Mouse (Mus musculus) embryonic facial prominence, embryonic 13.5 days (tissue): ENCODE results near the gene Mpi. TPM values are rescaled to one million over a fixed set of nuclear protein-coding genes. Genes with fewer than 3 reads are reported as not detected.

Experiments
- ATAC-seq: fragments of 200-750 bp; cut with Nextera tagmentation; 2 replicates; pipeline ENCODE4 v1.8.0; 2017; ENCODE audit warnings: low read depth; ENCODE audit not compliant: insufficient number of reproducible peaks, insufficient read depth, low FRiP score, low TSS enrichment
- H3K27ac ChIP-seq: fragments of 300-500 bp; sonication (generic); 2 replicates; pipeline ENCODE4 v1.5.1; 2015; ENCODE audit warnings: moderate library complexity, mild to moderate bottlenecking, inconsistent platforms
- H3K27me3 ChIP-seq: fragments of 300-500 bp; sonication (generic); 2 replicates; pipeline ENCODE4 v1.6.1; 2015; ENCODE audit warnings: mild to moderate bottlenecking, inconsistent platforms
- H3K36me3 ChIP-seq: fragments of 300-500 bp; sonication (generic); 2 replicates; pipeline ENCODE4 v1.6.1; 2015; ENCODE audit warnings: mild to moderate bottlenecking, inconsistent platforms
- H3K4me1 ChIP-seq: fragments of 300-500 bp; sonication (generic); 2 replicates; pipeline ENCODE4 v1.6.1; 2015; ENCODE audit warnings: inconsistent platforms
- H3K4me2 ChIP-seq: fragments of 300-500 bp; sonication (generic); 2 replicates; pipeline ENCODE4 v1.6.1; 2015; ENCODE audit warnings: moderate library complexity, mild to moderate bottlenecking, inconsistent platforms
- H3K4me3 ChIP-seq: fragments of 300-500 bp; sonication (generic); 2 replicates; pipeline ENCODE4 v1.5.1; 2015; ENCODE audit warnings: mild to moderate bottlenecking, inconsistent platforms
- H3K9ac ChIP-seq: fragments of 300-500 bp; sonication (generic); 2 replicates; pipeline ENCODE4 v1.6.1; 2015; ENCODE audit warnings: mild to moderate bottlenecking, inconsistent platforms
- H3K9me3 ChIP-seq: fragments of 300-500 bp; sonication (generic); 2 replicates; pipeline ENCODE4 v1.6.1; 2016; ENCODE audit warnings: inconsistent platforms
- WGBS: fragments of 180-500 bp; shearing (Covaris S2); methylation state at CpG from one replicate; pipeline ENCODE4 v1.1.7; 2015; ENCODE audit warnings: mixed read lengths; 5-methylcytosine and 5-hydroxymethylcytosine counted together
- polyA plus RNA-seq: library from polyadenylated mRNA; unstranded; fragments of >200 nt; fragmentation: Nextera tagmentation; extraction: Ambion mirVana; gene quantifications from 2 replicates; pipeline ENCODE4 v1.2.1, GENCODE M21; 2015

The Mpi gene
- polyA plus RNA-seq, 1 experiment from 2014 or later = 48.8 TPM

DNA sequence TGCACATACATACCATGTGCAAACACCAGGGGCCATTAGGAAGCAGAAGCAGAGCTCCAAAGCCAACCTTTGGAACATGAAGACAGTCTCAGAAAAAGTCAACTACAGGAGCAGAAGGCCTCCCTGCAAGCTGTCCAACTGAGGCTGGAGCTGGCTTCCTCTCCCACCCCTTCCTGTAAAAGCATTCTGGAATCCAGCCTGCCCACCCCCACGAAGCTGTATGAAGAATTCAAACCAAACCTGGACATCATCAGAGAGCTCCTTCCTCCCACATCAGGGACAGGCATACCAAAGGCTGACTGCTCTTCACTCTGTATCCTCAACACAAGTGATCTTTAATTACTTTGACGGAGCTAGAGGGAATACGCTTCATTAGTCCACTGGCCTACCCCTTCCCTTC, 8.6 kb downstream of the Mpi start:
- no peaks in the 10 kb centered on the region for H3K27me3 ChIP-seq
- peaks cover 96% of the 10 kb centered on the region for H3K36me3 ChIP-seq
- no peak overlapping the region for H3K4me2 ChIP-seq
- H3K9ac ChIP-seq = no peak overlapping the region
- no peak for ATAC-seq
- no peak overlapping the region for H3K4me3 ChIP-seq
- peaks cover 2% of the 10 kb centered on the region; the same call in 1 of the 2 replicates for H3K4me1 ChIP-seq
- H3K27ac ChIP-seq = no peak overlapping the region
- H3K9me3 ChIP-seq = no peaks in the 10 kb centered on the region
- 80% methylated on average over 3 of the region's 3 CpGs for WGBS

DNA sequence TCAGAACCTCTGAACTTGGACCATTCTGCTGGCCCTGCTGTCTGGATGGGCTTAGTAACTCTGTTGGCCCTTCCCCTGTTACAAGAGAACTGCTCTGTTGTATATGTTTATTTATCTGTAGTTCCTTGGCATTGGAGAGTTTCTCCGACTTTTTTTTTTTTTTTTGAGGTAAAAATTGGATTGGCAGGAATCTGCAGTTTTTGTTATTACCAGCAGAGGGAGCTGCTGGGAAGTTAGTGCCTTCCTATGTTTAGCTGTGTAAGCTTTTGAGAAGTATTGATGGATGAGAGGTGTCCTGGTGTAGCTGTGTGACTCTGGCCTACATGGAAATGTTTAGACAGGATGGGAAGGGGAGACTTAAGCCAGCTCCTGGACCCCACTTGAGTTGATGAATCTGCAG, 11.3 kb downstream of the Mpi start:
- Histone ChIP-seq H3K9me3 (no peaks in the 10 kb centered on the region), H3K27ac (0 out of 2 replicates have a peak overlapping the region, but pooled peaks have one; percentile 16), H3K36me3 (peaks cover 70% of the 10 kb centered on the region), H3K4me1 (peaks cover 17% of the 10 kb centered on the region), H3K27me3 (no peaks in the 10 kb centered on the region), H3K4me3 (no peak overlapping the region), H3K9ac (no peak overlapping the region), H3K4me2 (no peak overlapping the region)
- ATAC-seq = no peak
- WGBS = 3% methylated on average over 1 of the region's 1 CpGs

DNA sequence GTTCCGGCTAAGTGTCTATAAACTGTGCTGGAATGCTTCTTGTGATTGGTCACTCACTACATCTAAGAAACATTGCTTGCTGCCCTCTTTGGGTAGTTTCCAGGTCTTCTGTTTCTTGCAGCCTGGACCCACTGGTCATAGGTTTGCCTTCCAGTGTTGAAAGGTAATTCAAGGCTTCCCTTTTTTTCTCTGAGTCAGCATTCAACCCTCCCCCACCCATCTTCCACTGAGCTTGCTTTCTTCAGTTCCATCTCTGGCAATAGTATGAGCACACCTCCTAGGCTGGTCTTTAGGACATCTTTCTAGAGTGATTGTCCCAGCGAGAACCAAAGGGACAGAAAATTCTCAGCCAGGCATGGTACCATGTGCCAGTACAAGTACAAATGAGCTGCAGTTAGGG, 13.0 kb downstream of the Mpi start:
- ATAC-seq = no peak
- no peak overlapping the region for H3K4me3 ChIP-seq
- H3K27me3 ChIP-seq = no peaks in the 10 kb centered on the region
- H3K36me3 ChIP-seq = peaks cover 52% of the 10 kb centered on the region
- no peak overlapping the region for H3K4me2 ChIP-seq
- peaks cover 17% of the 10 kb centered on the region for H3K4me1 ChIP-seq
- 88% methylated on average over 2 of the region's 2 CpGs for WGBS
- no peaks in the 10 kb centered on the region for H3K9me3 ChIP-seq
- no peak overlapping the region for H3K27ac ChIP-seq
- H3K9ac ChIP-seq = no peak overlapping the region

- ATAC-seq = peak; percentile 65; the same call in 1 of the 2 replicates
- Histone ChIP-seq H3K4me1 (peaks cover 17% of the 10 kb centered on the region), H3K9me3 (no peaks in the 10 kb centered on the region), H3K36me3 (peaks cover 50% of the 10 kb centered on the region), H3K4me2 (peak overlapping the region; percentile 79), H3K4me3 (peak overlapping the region; percentile 89), H3K27me3 (no peaks in the 10 kb centered on the region), H3K9ac (peak overlapping the region; percentile 92), H3K27ac (peak overlapping the region; percentile 83)
- WGBS = 0% methylated on average over 24 of the region's 24 CpGs
Observed at GRCm38 (mm10) chr9:57537728-57538181, 14.8 kb downstream of the Mpi start.

DNA sequence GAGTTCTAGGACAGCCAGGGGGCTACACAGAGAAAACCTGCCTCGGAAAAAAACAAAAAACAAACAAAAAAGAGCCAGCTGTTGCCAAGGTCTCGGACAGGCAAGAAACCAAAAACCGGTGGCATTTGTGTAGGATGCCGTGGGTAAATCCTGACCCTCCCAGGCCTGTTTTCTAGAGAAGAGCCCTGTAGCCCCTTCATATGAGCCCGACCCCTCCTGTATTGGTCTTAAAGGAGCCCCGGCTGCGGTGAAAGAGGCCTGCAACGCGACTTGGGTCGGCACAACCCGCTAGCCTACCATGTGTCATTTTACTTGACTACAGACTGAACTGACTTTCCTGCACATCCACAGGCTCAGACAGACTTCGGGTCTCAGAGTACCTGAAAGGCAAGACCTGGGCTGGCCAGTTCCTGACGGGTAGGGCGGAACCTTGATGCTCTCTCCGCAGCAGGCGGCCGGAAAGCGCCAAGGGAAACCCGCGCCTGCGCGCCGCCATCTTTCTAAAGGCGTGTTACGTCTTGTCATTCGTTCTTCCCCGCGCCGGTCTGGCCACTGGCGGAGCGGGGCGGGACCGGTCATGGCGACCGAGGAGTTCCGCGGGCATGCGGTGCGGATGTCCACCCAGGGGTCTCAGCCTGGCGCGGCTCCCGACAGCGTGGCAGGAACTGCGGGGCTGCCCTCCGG, 15.4 kb downstream of the Mpi start, which contains the start of gene Fam219b:
Fam219b (plus strand) TSS at position 485 of the 684 bp plus-strand sequence.
- Histone ChIP-seq H3K36me3 (peaks cover 50% of the 10 kb centered on the region), H3K4me3 (peak within 1 kb of the TSS; percentile 89), H3K9ac (peak within 1 kb of the TSS; percentile 92), H3K4me1 (peaks cover 17% of the 10 kb centered on the region), H3K27ac (peak within 1 kb of the TSS; percentile 83), H3K27me3 (no peaks in the 10 kb centered on the region), H3K4me2 (peak within 1 kb of the TSS; percentile 79), H3K9me3 (no peaks in the 10 kb centered on the region)
- WGBS = 2% methylated on average over 45 of the region's 45 CpGs
- ATAC-seq = peak; percentile 78

DNA sequence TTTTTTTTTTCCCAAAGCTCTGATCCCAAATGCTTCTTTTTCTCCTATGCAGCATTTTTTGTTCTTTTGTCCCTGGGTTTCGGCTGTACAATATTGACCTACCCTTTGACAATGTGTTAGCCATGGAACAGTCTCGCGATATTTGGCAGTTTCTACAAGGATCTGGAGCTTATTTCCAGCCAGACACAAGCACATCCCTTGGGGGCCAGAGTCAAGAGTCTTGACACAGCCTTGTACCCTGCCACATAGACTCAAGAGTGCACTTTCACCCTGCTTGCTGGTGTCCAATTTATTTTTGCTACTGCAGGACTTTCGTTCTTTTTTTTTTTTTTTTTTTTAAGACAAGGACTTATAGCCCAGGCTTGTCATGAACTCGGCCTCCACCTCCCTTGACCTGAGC, 16.2 kb downstream of the Mpi start:
- no peaks in the 10 kb centered on the region for H3K27me3 ChIP-seq
- H3K27ac ChIP-seq = no peak overlapping the region
- 89% methylated on average over 5 of the region's 5 CpGs for WGBS
- peaks cover 17% of the 10 kb centered on the region for H3K4me1 ChIP-seq
- no peak overlapping the region for H3K9ac ChIP-seq
- peak overlapping the region; percentile 79 for H3K4me2 ChIP-seq
- H3K9me3 ChIP-seq = no peaks in the 10 kb centered on the region
- H3K4me3 ChIP-seq = no peak overlapping the region
- ATAC-seq = no peak
- peaks cover 51% of the 10 kb centered on the region for H3K36me3 ChIP-seq

DNA sequence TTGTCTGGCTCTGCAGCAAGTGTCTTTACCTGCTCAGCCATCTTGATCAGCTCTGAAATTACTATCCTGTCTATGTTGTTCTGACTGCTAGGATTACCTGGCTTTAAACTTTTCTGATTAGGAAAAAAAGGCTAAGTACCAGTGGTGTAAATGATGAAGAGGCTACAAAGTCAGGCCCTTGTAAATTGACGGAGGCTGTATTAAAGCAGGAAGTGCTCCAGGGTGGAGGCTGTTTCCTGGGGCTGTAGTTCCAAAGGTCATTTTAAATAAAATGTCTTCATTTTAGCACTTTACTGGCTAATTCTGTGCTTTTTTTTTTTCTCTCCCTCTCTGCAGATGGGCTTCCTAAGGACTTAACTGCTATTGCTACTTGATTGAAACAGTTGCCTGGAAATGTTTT, 20.6 kb downstream of the Mpi start:
- H3K9me3 ChIP-seq = no peaks in the 10 kb centered on the region
- no peak overlapping the region for H3K4me3 ChIP-seq
- no peaks in the 10 kb centered on the region for H3K27me3 ChIP-seq
- ATAC-seq = no peak
- no peak overlapping the region for H3K9ac ChIP-seq
- peaks cover 3% of the 10 kb centered on the region; the same call in 1 of the 2 replicates for H3K4me1 ChIP-seq
- H3K36me3 ChIP-seq = peaks cover 42% of the 10 kb centered on the region
- H3K4me2 ChIP-seq = no peak overlapping the region
- WGBS = 67% methylated on average over 1 of the region's 1 CpGs
- no peak overlapping the region for H3K27ac ChIP-seq

DNA sequence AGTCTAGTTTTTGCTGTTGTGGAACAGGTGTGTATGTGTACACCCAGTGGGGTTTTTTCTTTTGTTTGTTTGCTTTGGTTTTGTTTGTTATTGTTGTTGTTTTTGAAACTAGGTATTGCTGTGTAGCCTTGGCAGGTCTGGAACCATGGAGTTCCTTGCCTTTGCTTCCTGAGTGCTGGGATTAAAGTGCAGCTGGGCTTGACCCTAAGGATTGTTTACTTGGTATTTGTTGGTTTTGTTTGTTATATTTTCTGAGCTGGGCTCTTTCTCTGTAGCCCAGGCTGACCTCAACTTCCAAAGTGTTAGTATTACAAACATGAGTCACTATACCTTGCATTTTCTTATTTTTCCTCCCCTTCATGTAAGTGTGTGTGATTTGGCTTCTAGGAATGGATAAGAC, 26.1 kb downstream of the Mpi start:
- Histone ChIP-seq H3K4me1 (peaks cover 14% of the 10 kb centered on the region), H3K27ac (no peak overlapping the region), H3K27me3 (no peaks in the 10 kb centered on the region), H3K9ac (no peak overlapping the region), H3K4me2 (no peak overlapping the region), H3K9me3 (no peaks in the 10 kb centered on the region), H3K4me3 (no peak overlapping the region), H3K36me3 (peaks cover 13% of the 10 kb centered on the region)
- no peak for ATAC-seq

DNA sequence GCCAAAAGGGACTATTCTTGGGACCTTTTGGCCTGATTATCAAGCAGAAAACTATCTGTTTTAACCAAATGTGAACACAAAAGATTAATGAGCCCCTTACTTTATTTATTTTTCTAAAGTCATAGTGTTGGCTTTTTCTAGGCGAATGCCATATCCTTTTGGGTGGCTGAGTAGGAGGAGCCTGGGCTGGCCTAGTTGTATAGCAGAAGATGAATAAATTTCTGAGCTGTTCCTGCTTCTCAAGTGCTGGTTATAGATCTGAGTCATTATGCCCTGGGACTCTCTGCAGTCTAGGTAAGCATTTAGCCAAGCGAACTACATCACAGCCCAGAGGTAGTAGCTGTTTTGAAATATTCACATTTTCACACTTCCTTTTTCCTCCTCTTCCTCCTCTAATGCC, 27.0 kb downstream of the Mpi start:
- peaks cover 15% of the 10 kb centered on the region for H3K4me1 ChIP-seq
- no peak for ATAC-seq
- H3K4me3 ChIP-seq = no peak overlapping the region
- H3K9me3 ChIP-seq = no peaks in the 10 kb centered on the region
- no peak overlapping the region for H3K4me2 ChIP-seq
- no peak overlapping the region for H3K9ac ChIP-seq
- H3K27me3 ChIP-seq = no peaks in the 10 kb centered on the region
- H3K36me3 ChIP-seq = peaks cover 7% of the 10 kb centered on the region
- no peak overlapping the region for H3K27ac ChIP-seq
- 88% methylated on average over 2 of the region's 2 CpGs for WGBS

DNA sequence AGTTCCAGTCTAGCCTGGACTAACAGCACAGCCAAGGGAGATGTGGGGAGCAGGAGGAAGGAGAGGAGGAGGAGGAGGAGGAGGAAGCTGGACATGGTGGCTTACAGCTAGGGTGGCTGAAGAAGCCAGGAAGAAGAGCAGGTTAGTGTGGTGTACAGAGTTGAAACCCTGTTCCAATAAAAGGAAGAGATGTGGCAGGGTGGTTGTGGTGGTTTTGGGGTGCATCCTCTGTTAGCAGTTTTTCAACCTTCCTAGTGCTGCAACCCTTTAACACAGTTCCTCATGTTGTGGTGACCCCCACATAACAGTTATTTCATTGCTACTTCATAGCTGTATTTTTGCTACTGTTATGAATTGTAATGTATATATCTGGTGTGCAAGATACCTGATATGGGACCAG, 28.1 kb downstream of the Mpi start:
- ATAC-seq = no peak
- no peaks in the 10 kb centered on the region for H3K9me3 ChIP-seq
- no peaks in the 10 kb centered on the region for H3K27me3 ChIP-seq
- no peak overlapping the region for H3K4me3 ChIP-seq
- H3K36me3 ChIP-seq = peaks cover 7% of the 10 kb centered on the region
- H3K9ac ChIP-seq = no peak overlapping the region
- peaks cover 18% of the 10 kb centered on the region for H3K4me1 ChIP-seq
- no peak overlapping the region for H3K27ac ChIP-seq
- no peak overlapping the region for H3K4me2 ChIP-seq

DNA sequence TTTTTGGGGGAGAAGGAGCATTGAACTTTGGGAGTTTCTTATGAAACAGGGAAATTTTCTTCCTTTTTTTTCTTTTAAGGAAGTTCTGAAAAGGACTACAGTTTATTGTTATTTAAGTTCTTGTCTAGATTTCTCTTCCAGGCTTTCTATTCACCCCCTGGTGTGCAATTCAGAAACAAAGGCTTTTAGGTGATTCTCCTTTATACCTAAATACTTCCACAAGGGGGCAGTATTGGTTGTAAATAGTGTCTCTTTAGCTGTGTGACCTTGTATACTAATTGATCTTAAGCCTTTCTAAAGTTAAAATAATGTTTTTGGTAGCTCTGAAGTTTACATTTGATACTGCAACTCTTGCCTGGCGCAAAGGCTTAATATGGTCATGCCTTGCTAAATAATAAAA, 28.8 kb downstream of the Mpi start:
- Histone ChIP-seq H3K4me3 (no peak overlapping the region), H3K4me1 (peaks cover 18% of the 10 kb centered on the region), H3K9ac (no peak overlapping the region), H3K27ac (no peak overlapping the region), H3K4me2 (no peak overlapping the region), H3K36me3 (peaks cover under 1% of the 10 kb centered on the region; the same call in 1 of the 2 replicates), H3K9me3 (no peaks in the 10 kb centered on the region), H3K27me3 (no peaks in the 10 kb centered on the region)
- 90% methylated on average over 1 of the region's 1 CpGs for WGBS
- ATAC-seq = no peak

DNA sequence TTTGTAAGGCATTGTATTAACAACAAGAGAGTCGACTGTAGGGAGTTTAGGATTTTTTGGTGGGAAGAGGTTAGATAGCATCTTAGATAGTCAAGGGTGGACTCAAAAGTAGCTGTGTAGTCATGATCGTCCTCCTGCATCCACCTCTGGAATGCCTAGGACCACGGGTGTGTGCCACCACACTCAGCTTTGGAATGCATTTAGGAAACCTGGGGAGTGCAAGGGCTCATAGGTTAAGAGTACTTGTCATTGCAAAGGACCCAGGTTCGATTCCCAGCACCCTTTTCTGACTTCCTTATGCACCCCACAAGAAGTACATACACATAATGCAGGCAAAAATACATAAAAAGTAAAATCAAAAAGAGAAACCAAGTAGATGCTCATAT, 29.7 kb downstream of the Mpi start:
- Histone ChIP-seq H3K4me1 (peaks cover 18% of the 10 kb centered on the region), H3K4me2 (peak overlapping the region; percentile 88), H3K4me3 (no peak overlapping the region; the same call in 1 of the 2 replicates), H3K27me3 (no peaks in the 10 kb centered on the region), H3K9me3 (no peaks in the 10 kb centered on the region), H3K27ac (no peak overlapping the region), H3K9ac (no peak overlapping the region), H3K36me3 (no peaks in the 10 kb centered on the region)
- no peak for ATAC-seq
- 73% methylated on average over 4 of the region's 4 CpGs for WGBS
